Mouse (Mus musculus): Measurements from ENCODE around the gene Bbx. TPM values are rescaled to one million over a fixed set of nuclear protein-coding genes. Genes with fewer than 3 reads are reported as not detected.

Bbx gene
- polyA plus RNA-seq, 1 experiment from 2014 or later: 41.0 TPM

DNA sequence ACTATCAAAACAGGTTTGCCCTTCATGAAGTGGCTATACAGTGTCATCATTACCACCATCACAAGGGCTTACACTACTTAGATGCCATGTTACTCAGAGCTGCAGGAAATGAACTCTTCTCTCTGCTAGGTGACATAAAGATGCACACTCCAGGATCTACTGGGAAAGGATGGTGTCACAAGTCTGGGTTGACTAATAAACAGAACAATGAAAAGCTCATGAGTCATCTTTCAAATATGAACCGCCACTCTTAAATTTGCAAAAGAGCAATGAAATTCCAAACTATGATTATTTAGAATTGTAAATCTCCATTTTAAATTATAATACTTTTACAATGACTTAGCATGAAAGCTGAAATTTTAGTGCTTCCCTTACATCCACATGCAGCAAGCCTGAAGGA lies 129.6 kb downstream of the Bbx start:
- no peaks in the 10 kb centered on the region for H3K36me3 ChIP-seq
- no peak overlapping the region for H3K9ac ChIP-seq
- no peak overlapping the region for H3K4me2 ChIP-seq (replicated peaks)
- 97% methylated on average over 1 of the region's 1 CpGs for WGBS
- ATAC-seq (ENCODE audit: low FRiP score): no peak
- no peaks in the 10 kb centered on the region for H3K4me1 ChIP-seq
- H3K27ac ChIP-seq: no peak overlapping the region
- no peaks in the 10 kb centered on the region for H3K9me3 ChIP-seq (replicated peaks)
- H3K4me3 ChIP-seq: no peak overlapping the region
- H3K27me3 ChIP-seq: no peaks in the 10 kb centered on the region

GRCm38 (mm10) chr16:50298743-50299443 lies 133.3 kb downstream of the Bbx start:
- no peaks in the 10 kb centered on the region for H3K27me3 ChIP-seq
- no peaks in the 10 kb centered on the region for H3K9me3 ChIP-seq (replicated peaks)
- no peak overlapping the region for H3K27ac ChIP-seq
- no peak overlapping the region for H3K4me2 ChIP-seq (replicated peaks)
- no peaks in the 10 kb centered on the region for H3K36me3 ChIP-seq
- H3K4me1 ChIP-seq: no peaks in the 10 kb centered on the region
- H3K4me3 ChIP-seq: no peak overlapping the region
- no peak for ATAC-seq (ENCODE audit: low FRiP score)
- no peak overlapping the region for H3K9ac ChIP-seq
- 73% methylated on average over 8 of the region's 8 CpGs for WGBS

DNA sequence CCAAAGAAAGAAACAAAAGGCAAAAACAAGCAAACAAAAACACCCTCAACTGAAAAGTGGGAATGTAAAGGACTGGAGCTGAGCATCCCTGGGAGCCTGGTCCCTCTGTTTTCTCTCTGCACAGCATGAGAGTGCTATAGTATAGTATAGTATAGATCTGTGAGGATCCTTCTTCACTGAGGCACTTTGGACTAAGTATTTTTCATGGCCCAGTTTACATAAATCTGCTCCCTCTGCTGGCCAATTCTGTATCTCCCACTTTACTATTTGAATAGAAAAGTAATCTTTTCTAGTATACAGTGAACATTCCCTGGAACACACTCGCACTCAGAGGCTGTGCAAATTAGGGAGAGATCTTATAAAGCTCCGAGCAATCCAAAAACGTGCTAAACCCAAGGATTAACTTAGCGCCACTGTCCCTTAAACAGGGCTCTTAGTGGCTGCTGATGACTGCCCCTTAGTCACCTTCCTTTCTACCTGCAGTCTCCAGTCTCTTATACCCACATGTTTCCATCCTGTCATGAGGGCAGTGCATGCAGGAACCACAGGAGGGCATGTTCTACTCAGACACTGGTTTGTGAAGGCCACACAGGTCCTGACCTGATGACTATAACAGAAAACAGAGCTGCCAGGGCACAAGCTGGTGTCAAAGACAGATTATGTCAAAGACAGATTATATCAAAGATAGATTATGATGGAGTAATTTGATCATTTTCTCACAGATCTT lies 138.5 kb downstream of the Bbx start:
- Histone ChIP-seq H3K36me3 (no peaks in the 10 kb centered on the region), H3K27ac (no peak overlapping the region), H3K4me2 (replicated peaks) (no peak overlapping the region), H3K9ac (no peak overlapping the region), H3K4me3 (no peak overlapping the region), H3K9me3 (replicated peaks) (no peaks in the 10 kb centered on the region), H3K27me3 (no peaks in the 10 kb centered on the region), H3K4me1 (no peaks in the 10 kb centered on the region)
- WGBS: 80% methylated on average over 4 of the region's 4 CpGs
- no peak for ATAC-seq (ENCODE audit: low FRiP score)

DNA sequence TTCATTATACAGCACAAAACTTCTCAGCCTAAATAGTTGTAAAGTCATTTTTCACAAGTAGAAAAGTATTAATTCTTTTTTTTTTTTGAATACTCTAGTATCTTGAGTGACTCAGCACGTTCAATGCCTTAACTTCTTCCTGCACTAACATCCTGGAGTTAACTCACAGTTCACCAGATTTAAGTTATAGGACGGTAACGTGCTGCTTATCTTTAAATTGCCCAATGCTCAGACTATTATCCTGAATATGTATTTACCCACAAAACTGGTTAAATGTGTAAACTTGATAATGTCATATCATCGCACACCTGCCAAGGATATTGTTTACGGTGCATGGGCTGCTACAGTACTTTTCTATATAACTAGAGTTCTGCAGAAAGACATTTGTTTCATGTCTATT lies 139.4 kb downstream of the Bbx start:
- H3K36me3 ChIP-seq: no peaks in the 10 kb centered on the region
- H3K9ac ChIP-seq: no peak overlapping the region
- H3K27me3 ChIP-seq: no peaks in the 10 kb centered on the region
- no peak for ATAC-seq (ENCODE audit: low FRiP score)
- H3K4me1 ChIP-seq: no peaks in the 10 kb centered on the region
- 98% methylated on average over 5 of the region's 5 CpGs for WGBS
- no peaks in the 10 kb centered on the region for H3K9me3 ChIP-seq (replicated peaks)
- no peak overlapping the region for H3K4me3 ChIP-seq
- no peak overlapping the region for H3K4me2 ChIP-seq (replicated peaks)
- no peak overlapping the region for H3K27ac ChIP-seq

DNA sequence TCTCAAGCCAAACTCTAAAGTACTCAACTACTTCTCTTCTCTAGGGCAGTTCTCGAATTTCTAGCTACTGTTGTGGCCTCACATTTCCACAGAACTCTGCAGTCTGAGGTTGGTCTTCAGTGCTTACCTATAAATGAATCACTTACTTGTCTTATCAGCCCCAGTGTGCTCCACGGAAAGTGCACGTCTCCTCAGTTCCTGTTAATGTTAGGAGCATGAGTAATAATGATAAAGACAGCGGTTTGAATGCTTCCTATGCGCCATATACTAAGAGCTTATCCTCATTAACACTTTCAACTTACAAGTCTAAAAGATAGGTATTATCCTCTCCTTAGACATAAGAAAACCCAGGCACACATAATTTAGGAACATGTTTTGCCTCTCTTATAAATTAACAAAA lies 142.4 kb downstream of the Bbx start:
- Histone ChIP-seq H3K27me3 (no peaks in the 10 kb centered on the region), H3K9me3 (replicated peaks) (no peaks in the 10 kb centered on the region)
- WGBS: 84% methylated on average over 5 of the region's 5 CpGs

GRCm38 (mm10) chr16:50272813-50273212 lies 159.4 kb downstream of the Bbx start:
- no peaks in the 10 kb centered on the region for H3K9me3 ChIP-seq (replicated peaks)
- no peak for ATAC-seq (ENCODE audit: low FRiP score)
- no peaks in the 10 kb centered on the region for H3K27me3 ChIP-seq
- H3K4me2 ChIP-seq (replicated peaks): no peak overlapping the region
- H3K27ac ChIP-seq: no peak overlapping the region
- peaks cover 2% of the 10 kb centered on the region; the same call in 1 of the 2 replicates for H3K36me3 ChIP-seq
- no peaks in the 10 kb centered on the region for H3K4me1 ChIP-seq
- no peak overlapping the region for H3K4me3 ChIP-seq
- 92% methylated on average over 4 of the region's 4 CpGs for WGBS
- no peak overlapping the region for H3K9ac ChIP-seq

More for the DNA sequence above, 142.4 kb downstream of the Bbx start:
- Histone ChIP-seq H3K4me1 (no peaks in the 10 kb centered on the region), H3K4me2 (replicated peaks) (no peak overlapping the region), H3K9ac (no peak overlapping the region), H3K36me3 (no peaks in the 10 kb centered on the region), H3K27ac (no peak overlapping the region), H3K4me3 (no peak overlapping the region)
- ATAC-seq (ENCODE audit: low FRiP score): no peak

DNA sequence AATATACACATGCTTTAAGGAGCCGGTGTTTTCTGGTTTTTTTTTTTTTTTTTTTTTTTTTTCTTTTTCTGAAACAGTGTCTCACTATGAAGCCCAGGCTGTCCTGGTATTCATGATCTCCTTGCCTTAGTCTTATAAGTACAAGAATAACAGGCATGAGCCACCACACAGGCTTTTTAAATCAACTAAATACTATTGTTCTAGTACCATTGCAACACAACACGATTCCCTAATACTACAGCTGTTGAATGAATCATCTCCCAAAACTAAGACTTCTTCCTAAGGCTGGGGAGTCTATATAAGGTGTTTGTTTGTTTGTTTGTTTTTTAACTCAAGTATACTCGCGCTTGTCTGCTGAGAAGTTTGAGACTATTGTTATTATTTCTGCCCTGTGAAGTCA lies 169.5 kb downstream of the Bbx start:
- ATAC-seq (ENCODE audit: low FRiP score): no peak
- WGBS: 92% methylated on average over 4 of the region's 4 CpGs

DNA sequence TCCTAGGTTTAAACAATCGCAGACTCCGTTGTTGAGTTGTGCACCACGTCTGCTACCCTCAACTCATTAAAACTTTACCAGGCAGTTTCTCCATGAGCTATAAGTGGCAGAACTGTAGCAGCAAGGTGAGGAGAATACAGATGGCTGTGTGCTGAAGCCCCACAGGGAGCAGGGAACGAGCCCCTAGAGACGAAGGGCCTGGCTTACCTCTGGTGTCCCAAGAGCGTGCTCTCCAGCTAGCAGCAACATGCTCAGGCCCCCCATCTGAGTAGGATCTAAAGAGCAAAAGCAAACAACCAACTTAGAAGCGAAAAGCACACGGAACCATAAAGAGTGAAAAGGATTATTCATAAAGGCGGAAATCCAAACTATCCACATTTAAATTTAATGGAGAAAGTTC lies 170.0 kb downstream of the Bbx start:
- no peak for ATAC-seq (ENCODE audit: low FRiP score)

More for the DNA sequence above, 169.5 kb downstream of the Bbx start:
- H3K36me3 ChIP-seq: peaks cover 7% of the 10 kb centered on the region
- H3K4me2 ChIP-seq (replicated peaks): no peak overlapping the region
- no peak overlapping the region for H3K27ac ChIP-seq
- H3K27me3 ChIP-seq: no peaks in the 10 kb centered on the region
- no peaks in the 10 kb centered on the region for H3K9me3 ChIP-seq (replicated peaks)
- H3K9ac ChIP-seq: no peak overlapping the region
- no peaks in the 10 kb centered on the region for H3K4me1 ChIP-seq
- no peak overlapping the region for H3K4me3 ChIP-seq

GRCm38 (mm10) chr16:50261741-50262140 lies 170.4 kb downstream of the Bbx start:
- Histone ChIP-seq H3K27ac (no peak overlapping the region), H3K4me1 (no peaks in the 10 kb centered on the region), H3K9ac (no peak overlapping the region), H3K4me3 (no peak overlapping the region), H3K4me2 (replicated peaks) (no peak overlapping the region), H3K9me3 (replicated peaks) (no peaks in the 10 kb centered on the region), H3K36me3 (peaks cover 7% of the 10 kb centered on the region), H3K27me3 (no peaks in the 10 kb centered on the region)
- ATAC-seq (ENCODE audit: low FRiP score): no peak

More for the DNA sequence above, 170.0 kb downstream of the Bbx start:
- H3K4me3 ChIP-seq: no peak overlapping the region
- H3K4me2 ChIP-seq (replicated peaks): no peak overlapping the region
- H3K27ac ChIP-seq: no peak overlapping the region
- WGBS: 96% methylated on average over 9 of the region's 9 CpGs
- H3K9ac ChIP-seq: no peak overlapping the region
- peaks cover 7% of the 10 kb centered on the region for H3K36me3 ChIP-seq
- no peaks in the 10 kb centered on the region for H3K4me1 ChIP-seq
- no peaks in the 10 kb centered on the region for H3K27me3 ChIP-seq
- H3K9me3 ChIP-seq (replicated peaks): no peaks in the 10 kb centered on the region

DNA sequence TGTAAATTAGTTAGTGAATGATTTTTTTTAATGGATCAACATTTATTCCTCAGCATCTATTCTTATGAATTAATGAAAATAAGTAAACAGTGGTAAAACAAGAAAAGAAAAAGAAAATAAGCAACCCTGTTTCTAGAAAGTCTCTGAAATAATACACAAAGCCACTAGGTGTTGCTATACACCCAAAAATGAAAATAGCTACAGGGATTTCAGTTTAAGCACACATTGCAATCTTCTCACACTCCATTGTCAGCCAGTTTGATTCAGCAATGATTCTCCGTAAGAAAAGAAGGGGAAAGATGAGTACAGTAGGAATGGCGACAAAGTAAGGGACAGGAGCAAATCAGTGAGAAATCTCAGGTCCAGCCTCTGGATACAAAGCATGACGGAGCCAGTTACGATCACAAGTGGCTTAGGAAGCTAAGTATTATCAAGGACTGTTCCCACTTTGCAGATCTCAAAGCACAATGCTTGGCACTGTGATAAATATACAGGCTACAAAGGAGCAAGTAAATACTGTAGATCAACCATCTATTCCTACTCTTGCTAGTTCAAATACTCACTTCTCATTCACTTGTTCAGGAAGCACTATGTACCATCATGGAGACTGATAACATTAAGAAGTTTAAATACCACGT lies 177.5 kb downstream of the Bbx start:
- Histone ChIP-seq H3K4me3 (no peak overlapping the region), H3K4me1 (no peaks in the 10 kb centered on the region), H3K36me3 (no peaks in the 10 kb centered on the region), H3K9me3 (replicated peaks) (no peaks in the 10 kb centered on the region), H3K27me3 (no peaks in the 10 kb centered on the region), H3K27ac (no peak overlapping the region), H3K4me2 (replicated peaks) (no peak overlapping the region), H3K9ac (no peak overlapping the region)
- ATAC-seq (ENCODE audit: low FRiP score): peak; percentile 35; the same call in 1 of the 2 replicates
- 80% methylated on average over 5 of the region's 5 CpGs for WGBS

DNA sequence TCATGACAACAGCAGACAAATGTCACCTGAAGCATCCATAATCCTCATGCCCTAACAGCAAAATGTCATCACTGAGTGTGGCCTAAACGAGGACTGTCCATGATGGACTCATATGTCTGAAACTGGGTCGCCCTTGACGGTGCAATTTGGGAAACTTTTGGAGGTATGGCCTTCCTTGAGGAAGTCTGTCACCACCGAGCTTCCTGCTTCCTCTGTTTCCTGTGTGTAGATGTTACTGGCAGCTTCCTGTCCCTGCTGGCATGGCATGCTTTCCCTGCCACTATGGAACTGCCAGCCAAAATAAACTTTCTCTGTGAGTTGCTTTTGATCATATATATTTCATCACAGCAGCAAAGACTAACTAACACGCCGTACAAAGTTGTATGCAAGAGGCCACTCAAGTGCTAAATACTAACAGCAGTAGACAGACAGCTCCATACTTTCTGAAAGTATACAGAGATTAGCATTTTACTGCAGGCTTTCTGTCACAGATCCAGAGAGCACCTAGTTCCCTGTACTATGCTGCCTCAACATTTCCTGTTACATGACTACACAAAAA lies 180.7 kb downstream of the Bbx start:
- 83% methylated on average over 6 of the region's 6 CpGs for WGBS
- no peak overlapping the region for H3K27ac ChIP-seq
- no peak for ATAC-seq (ENCODE audit: low FRiP score)

GRCm38 (mm10) chr16:50250469-50250868 lies 181.7 kb downstream of the Bbx start:
- WGBS: 71% methylated on average over 5 of the region's 5 CpGs
- no peaks in the 10 kb centered on the region for H3K9me3 ChIP-seq (replicated peaks)

More for the DNA sequence above, 180.7 kb downstream of the Bbx start:
- no peaks in the 10 kb centered on the region for H3K4me1 ChIP-seq
- no peaks in the 10 kb centered on the region for H3K27me3 ChIP-seq
- H3K4me3 ChIP-seq: no peak overlapping the region
- no peaks in the 10 kb centered on the region for H3K36me3 ChIP-seq
- no peaks in the 10 kb centered on the region for H3K9me3 ChIP-seq (replicated peaks)
- H3K4me2 ChIP-seq (replicated peaks): no peak overlapping the region
- no peak overlapping the region for H3K9ac ChIP-seq

More at GRCm38 (mm10) chr16:50250469-50250868, 181.7 kb downstream of the Bbx start:
- Histone ChIP-seq H3K36me3 (no peaks in the 10 kb centered on the region), H3K9ac (no peak overlapping the region), H3K4me3 (no peak overlapping the region), H3K27ac (no peak overlapping the region), H3K27me3 (no peaks in the 10 kb centered on the region), H3K4me2 (replicated peaks) (no peak overlapping the region), H3K4me1 (no peaks in the 10 kb centered on the region)
- ATAC-seq (ENCODE audit: low FRiP score): no peak

Measured in hindbrain, embryonic 12.5 days (tissue).